Mouse (Mus musculus): ENCODE results near the gene Gm20388.

DNA sequence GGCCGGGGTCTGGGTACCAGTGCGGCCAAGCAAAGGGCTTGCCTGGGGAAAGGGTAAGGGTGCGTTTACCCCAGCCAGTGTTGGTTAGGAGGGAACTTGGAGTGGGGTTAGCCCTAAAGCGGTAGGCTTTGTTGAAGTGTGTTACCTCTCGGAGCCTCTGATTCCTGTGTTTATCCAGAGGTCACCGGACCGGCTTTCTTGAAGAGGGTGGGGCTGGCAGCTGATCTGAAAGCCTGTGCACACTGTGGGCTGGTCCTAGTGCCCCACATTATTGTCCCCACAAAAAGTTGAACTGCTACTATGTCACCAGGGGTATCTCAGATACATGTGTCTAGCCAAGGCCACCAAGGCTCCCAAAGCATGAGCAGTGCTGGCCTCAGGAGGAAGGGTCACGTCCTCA, 2328.1 kb downstream of the Gm20388 start:
- no peak for TF ChIP-seq CTCF (IDR thresholded peaks at IDR 0.05; ENCODE audit: low read depth)
- no peak for TF ChIP-seq EP300 (optimal IDR thresholded peaks at IDR 0.05)
